Mouse (Mus musculus) spleen, postnatal 0 days (tissue): ENCODE data around the gene Uap1l1. TPM values are rescaled to one million over a fixed set of nuclear protein-coding genes. Genes with fewer than 3 reads are reported as not detected.

ENCODE experiments used
- polyA plus RNA-seq: library from polyadenylated mRNA; unstranded; fragments of >200 nt; fragmentation: Nextera tagmentation; extraction: Ambion mirVana; gene quantifications from 2 replicates; pipeline ENCODE4 v1.2.1, GENCODE M21; 2015

Uap1l1 gene
- polyA plus RNA-seq = 20.1 and 27.6 TPM in 2 replicates

GRCm38 (mm10) chr2:25365091-25365761 is at the start of gene Uap1l1:
TSS of gene Uap1l1 (minus strand) at chr2:25365682.

GRCm38 (mm10) chr2:25399051-25399450 is 33.6 kb upstream of the Uap1l1 start, which contains the start of gene Npdc1:
TSS of gene Npdc1 (plus strand) at chr2:25399351.

GRCm38 (mm10) chr2:25395721-25396596 is 30.5 kb upstream of the Uap1l1 start, which contains the start of gene Entpd2:
TSS of gene Entpd2 (plus strand) at chr2:25395874.

GRCm38 (mm10) chr2:25371764-25372643 is 6.5 kb upstream of the Uap1l1 start, which contains the start of gene Sapcd2:
TSS of gene Sapcd2 (plus strand) at chr2:25372321.

GRCm38 (mm10) chr2:25356208-25357079 is 9.0 kb downstream of the Uap1l1 start, which contains the start of gene Dpp7:
TSS of gene Dpp7 (minus strand) at chr2:25356359.

GRCm38 (mm10) chr2:25332286-25333160 is 33.0 kb downstream of the Uap1l1 start, which contains the start of gene Man1b1:
TSS of gene Man1b1 (plus strand) at chr2:25332338.

GRCm38 (mm10) chr2:25318971-25319773 is 46.3 kb downstream of the Uap1l1 start, which contains the start of gene Grin1:
TSS of gene Grin1 (minus strand) at chr2:25319187.

Other genes with a start within 250 kb of the Uap1l1 start
- 5.3 and 5.6 TPM in 2 replicates for gene Nrarp, start 184.9 kb downstream of the Uap1l1 start, polyA plus RNA-seq
- 9.0 and 12.1 TPM in 2 replicates for gene Tor4a, start 168.8 kb downstream of the Uap1l1 start, polyA plus RNA-seq
- 46.6 and 50.8 TPM in 2 replicates for gene Nelfb, start 154.2 kb downstream of the Uap1l1 start, polyA plus RNA-seq
- gene Stpg3, start 151.0 kb downstream of the Uap1l1 start, polyA plus RNA-seq = not detected in 2 replicates
- gene Fam166a, start 146.9 kb downstream of the Uap1l1 start, polyA plus RNA-seq = 0.82 and 1.2 TPM in 2 replicates
- 605 and 682 TPM in 2 replicates for gene Tubb4b, start 141.0 kb downstream of the Uap1l1 start, polyA plus RNA-seq
- gene Slc34a3, start 131.3 kb downstream of the Uap1l1 start, polyA plus RNA-seq = 0.07 TPM in 1 of 2 replicates, not detected in the other
- gene Rnf224, start 128.9 kb downstream of the Uap1l1 start, polyA plus RNA-seq = 0.10 TPM in 1 of 2 replicates, not detected in the other
- 0.69 and 0.85 TPM in 2 replicates for gene Rnf208, start 123.4 kb downstream of the Uap1l1 start, polyA plus RNA-seq
- gene Cysrt1, start 123.2 kb downstream of the Uap1l1 start, polyA plus RNA-seq = not detected in 2 replicates
- gene AL732309.1, start 118.8 kb downstream of the Uap1l1 start, polyA plus RNA-seq = 2.9 and 3.5 TPM in 2 replicates
- 31.2 and 35.2 TPM in 2 replicates for gene Tmem203, start 110.2 kb downstream of the Uap1l1 start, polyA plus RNA-seq
- 7.7 and 9.0 TPM in 2 replicates for gene Tprn, start 103.1 kb downstream of the Uap1l1 start, polyA plus RNA-seq
- 176 and 182 TPM in 2 replicates for gene Ssna1, start 93.2 kb downstream of the Uap1l1 start, polyA plus RNA-seq
- gene Anapc2, start 93.2 kb downstream of the Uap1l1 start, polyA plus RNA-seq = 45.1 and 48.8 TPM in 2 replicates
- not detected in 2 replicates for gene Tmem210, start 77.5 kb downstream of the Uap1l1 start, polyA plus RNA-seq
- gene Lrrc26, start 75.8 kb downstream of the Uap1l1 start, polyA plus RNA-seq = not detected in 2 replicates
- gene Grin1, start 46.5 kb downstream of the Uap1l1 start, polyA plus RNA-seq = 0.06 TPM in 1 of 2 replicates, not detected in the other
- 30.8 and 37.7 TPM in 2 replicates for gene Man1b1, start 33.3 kb downstream of the Uap1l1 start, polyA plus RNA-seq
- gene Dpp7, start 9.3 kb downstream of the Uap1l1 start, polyA plus RNA-seq = 8.5 and 10.1 TPM in 2 replicates
- gene Sapcd2, start 6.6 kb upstream of the Uap1l1 start, polyA plus RNA-seq = 28.3 and 28.4 TPM in 2 replicates
- 1.3 and 2.0 TPM in 2 replicates for gene Entpd2, start 30.2 kb upstream of the Uap1l1 start, polyA plus RNA-seq
- gene Npdc1, start 33.7 kb upstream of the Uap1l1 start, polyA plus RNA-seq = 11.4 and 14.1 TPM in 2 replicates
- gene Fut7, start 57.6 kb upstream of the Uap1l1 start, polyA plus RNA-seq = 1.7 and 2.6 TPM in 2 replicates
- gene Abca2, start 63.0 kb upstream of the Uap1l1 start, polyA plus RNA-seq = 1.5 and 1.6 TPM in 2 replicates
- gene Clic3, start 91.2 kb upstream of the Uap1l1 start, polyA plus RNA-seq = 4.8 and 4.9 TPM in 2 replicates
- 22.5 and 28.9 TPM in 2 replicates for gene Paxx, start 95.4 kb upstream of the Uap1l1 start, polyA plus RNA-seq
- gene Ptgds, start 104.4 kb upstream of the Uap1l1 start, polyA plus RNA-seq = 1.7 and 2.4 TPM in 2 replicates
- gene Lcn12, start 128.2 kb upstream of the Uap1l1 start, polyA plus RNA-seq = not detected in 2 replicates
- gene Fbxw5, start 135.1 kb upstream of the Uap1l1 start, polyA plus RNA-seq = 30.8 and 34.7 TPM in 2 replicates
- gene C8g, start 136.0 kb upstream of the Uap1l1 start, polyA plus RNA-seq = 2.9 and 3.8 TPM in 2 replicates
- gene Traf2, start 181.3 kb upstream of the Uap1l1 start, polyA plus RNA-seq = 19.0 and 19.7 TPM in 2 replicates
- gene Edf1, start 192.2 kb upstream of the Uap1l1 start, polyA plus RNA-seq = 166 and 189 TPM in 2 replicates
- gene Mamdc4, start 209.2 kb upstream of the Uap1l1 start, polyA plus RNA-seq = 0.29 and 0.80 TPM in 2 replicates
- 52.5 and 57.5 TPM in 2 replicates for gene Phpt1, start 209.5 kb upstream of the Uap1l1 start, polyA plus RNA-seq
- gene Ajm1, start 216.1 kb upstream of the Uap1l1 start, polyA plus RNA-seq = 0.02 and 0.45 TPM in 2 replicates
- gene Rabl6, start 242.8 kb upstream of the Uap1l1 start, polyA plus RNA-seq = 31.4 and 36.5 TPM in 2 replicates